In genomic region chr8:71580201-71580600, GRCm38 (mm10) we compare ENCODE assay signal across 1 mouse cellular context.
TF ChIP-seq lines count a peak whose summit lies in the region.

No protein-coding gene starts in this region.

TF ChIP-seq in myocyte, 11 proteins besides CTCF, POLR2A, EP300 and RAD21:
- TF ChIP-seq MAX (IDR thresholded peaks at IDR 0.05; ENCODE audit: low read depth) (no peak), USF1 (IDR thresholded peaks at IDR 0.05; ENCODE audit: low read depth) (peak; percentile 33), MYOG (IDR thresholded peaks at IDR 0.05; ENCODE audit: control insufficient read depth in 1 of 3, insufficient read depth in 1 of 3, insufficient read length in 2 of 3, low read depth in 2 of 3) (no peak)
TF ChIP-seq in myocyte: peak in this region for 1.
